Mouse (Mus musculus): ENCODE measurements at regions not wholly inside any gene's neighbourhood (a gene's known extent, or its start where the extent isn't known, plus 50 kb on each side); places are given as distances from the start of the nearest gene placed in this dataset.
A peak's percentile ranks its signal among the peaks of the same experiment; 100 is the strongest.

GRCm38 (mm10) chr9:115545792-115546191, 235.6 kb upstream of the Stt3b start:
- DNase-seq (ENCODE audit: low spot score): no peak

- DNase-seq (ENCODE audit: low spot score): no peak
Observed at GRCm38 (mm10) chr9:115547625-115548325, 237.6 kb upstream of the Stt3b start.

- DNase-seq (ENCODE audit: low spot score): no peak
Observed at GRCm38 (mm10) chr9:115548722-115549349, 238.6 kb upstream of the Stt3b start.

- DNase-seq (ENCODE audit: low spot score): no peak
Observed at GRCm38 (mm10) chr9:115551080-115551479, 240.9 kb upstream of the Stt3b start.

GRCm38 (mm10) chr9:115551501-115551900, 241.3 kb upstream of the Stt3b start:
- DNase-seq (ENCODE audit: low spot score): peak; percentile 44

- no peak for DNase-seq (ENCODE audit: low spot score)
Observed at GRCm38 (mm10) chr9:115558131-115558530, 247.9 kb upstream of the Stt3b start.

GRCm38 (mm10) chr9:115559521-115559920, 249.3 kb upstream of the Stt3b start:
- DNase-seq (ENCODE audit: low spot score): no peak

- no peak for DNase-seq (ENCODE audit: low spot score)
Observed at GRCm38 (mm10) chr9:115561207-115561606, 251.0 kb upstream of the Stt3b start.

- DNase-seq (ENCODE audit: low spot score): peak; percentile 20
Observed at GRCm38 (mm10) chr9:115562783-115563182, 252.6 kb upstream of the Stt3b start.

- DNase-seq (ENCODE audit: low spot score): no peak
Observed at GRCm38 (mm10) chr9:115564366-115564765, 254.1 kb upstream of the Stt3b start.

- DNase-seq (ENCODE audit: low spot score): no peak
Observed at GRCm38 (mm10) chr9:115568693-115569334, 258.6 kb upstream of the Stt3b start.

GRCm38 (mm10) chr9:115570998-115571397, 260.8 kb upstream of the Stt3b start:
- no peak for DNase-seq (ENCODE audit: low spot score)

- no peak for DNase-seq (ENCODE audit: low spot score)
Observed at GRCm38 (mm10) chr9:115581116-115581515, 270.9 kb upstream of the Stt3b start.

GRCm38 (mm10) chr9:115583548-115583947, 273.3 kb upstream of the Stt3b start:
- no peak for DNase-seq (ENCODE audit: low spot score)

- DNase-seq (ENCODE audit: low spot score): no peak
Observed at GRCm38 (mm10) chr9:115584874-115585273, 274.7 kb upstream of the Stt3b start.

- no peak for DNase-seq (ENCODE audit: low spot score)
Observed at GRCm38 (mm10) chr9:115592466-115592865, 282.2 kb upstream of the Stt3b start.

- DNase-seq (ENCODE audit: low spot score): no peak
Observed at GRCm38 (mm10) chr9:115600228-115600627, 290.0 kb upstream of the Stt3b start.

- no peak for DNase-seq (ENCODE audit: low spot score)
Observed at GRCm38 (mm10) chr9:115600826-115601225, 290.6 kb upstream of the Stt3b start.

- no peak for DNase-seq (ENCODE audit: low spot score)
Observed at GRCm38 (mm10) chr9:115602772-115603171, 292.6 kb upstream of the Stt3b start.

- no peak for DNase-seq (ENCODE audit: low spot score)
Observed at GRCm38 (mm10) chr9:115604450-115604849, 294.2 kb upstream of the Stt3b start.

- DNase-seq (ENCODE audit: low spot score): no peak
Observed at GRCm38 (mm10) chr9:115604968-115605682, 294.9 kb upstream of the Stt3b start.

GRCm38 (mm10) chr9:115607961-115608360, 297.7 kb upstream of the Stt3b start:
- no peak for DNase-seq (ENCODE audit: low spot score)
